Mouse (Mus musculus) heart, adult 2 months (tissue): ENCODE data around the gene Pigu.

Experiments
- CTCF ChIP-seq: fragments of 200-600 bp; IDR thresholded peaks from 2 replicates; pipeline ENCODE4 v1.8.1; 2022; ENCODE audit warnings: antibody characterized with exemption, mild to moderate bottlenecking, moderate library complexity
- EP300 ChIP-seq: fragments of 200-500 bp; IDR thresholded peaks from 2 replicates; pipeline ENCODE4 v1.6.1; 2011; ENCODE audit warnings: low read depth, low read length, control low read depth; ENCODE audit not compliant: insufficient read depth
- POLR2A ChIP-seq: fragments of 200-500 bp; IDR thresholded peaks from 2 replicates; pipeline ENCODE4 v1.6.1; 2011; ENCODE audit warnings: mild to moderate bottlenecking, low read depth, low read length, control low read depth; ENCODE audit not compliant: insufficient read depth

DNA sequence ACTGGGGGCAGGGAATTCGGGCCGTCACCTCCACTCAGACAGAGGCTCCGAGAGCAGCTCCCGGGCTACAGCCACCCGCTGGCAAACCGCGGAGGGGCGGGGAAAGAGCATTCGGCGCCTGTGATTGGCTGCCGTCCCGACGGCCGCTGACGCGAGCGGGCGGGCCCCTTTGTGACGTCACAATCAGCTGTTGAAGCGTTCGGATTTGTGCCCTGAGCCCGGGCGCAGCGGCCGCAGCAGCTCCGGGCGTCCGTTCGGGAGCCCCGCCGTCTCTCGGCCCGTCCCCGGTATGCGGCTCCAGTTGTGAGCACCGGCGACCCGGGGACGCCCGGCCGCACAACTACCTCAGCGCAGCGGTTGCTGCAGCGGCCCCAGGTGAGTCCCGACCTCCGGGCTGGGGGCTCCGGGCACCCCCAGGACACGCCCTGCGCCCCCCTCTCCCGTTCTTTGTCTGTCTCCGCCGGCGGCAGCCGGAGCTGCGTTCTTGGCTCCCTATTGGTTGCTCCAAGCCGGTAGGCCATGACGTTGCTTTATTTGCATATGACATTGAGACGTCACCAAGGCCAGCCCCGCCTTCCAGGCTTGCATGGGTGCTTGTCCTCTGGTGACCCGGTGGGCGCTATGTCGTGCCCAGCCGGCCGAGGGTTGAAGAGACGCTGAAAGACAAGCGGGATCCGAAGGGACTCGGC lies 24.6 kb upstream of the Pigu start:
- TF ChIP-seq CTCF (peak; percentile 11; the same call in 1 of the 2 replicates), POLR2A (peak; percentile 84), EP300 (0 out of 2 replicates have a peak, but pooled peaks have one; percentile 74)
